Mouse (Mus musculus): ENCODE measurements around the gene Cdc25b. TPM values are rescaled to one million over a fixed set of nuclear protein-coding genes. Genes with fewer than 3 reads are reported as not detected.

Gene Cdc25b
- total and polyA plus RNA-seq, 3 experiments = 12.6 to 34.5 TPM; not detected in 1

DNA sequence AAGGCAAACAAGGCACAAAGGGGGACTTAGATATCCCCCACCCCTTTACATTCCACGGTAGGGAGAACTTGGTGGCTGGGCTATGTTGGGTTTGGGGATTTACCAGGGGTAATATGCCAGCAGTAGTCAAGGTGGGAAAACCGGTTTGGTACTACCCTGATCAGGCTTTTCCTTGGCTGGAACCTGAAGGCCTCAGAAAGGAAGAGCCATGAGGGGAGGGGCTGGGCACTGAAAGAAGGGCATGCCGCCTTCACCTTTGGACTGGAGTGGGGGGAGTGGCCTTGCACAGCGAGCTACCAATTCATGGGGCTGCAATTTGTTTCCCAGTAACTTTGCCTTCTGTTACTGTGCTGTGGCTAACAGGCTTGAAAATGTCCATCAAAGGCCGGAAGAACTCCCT, 10.3 kb upstream of the Cdc25b start:
- Histone ChIP-seq H3K27me3 (ENCODE audit: control insufficient read depth in 1 of 2, insufficient read depth in 2 of 2, low read length in 2 of 2) (no peaks in the 10 kb centered on the region), H3K27ac (ENCODE audit: control insufficient read depth, low read depth, low read length) (no peak overlapping the region), H3K4me3 (ENCODE audit: control insufficient read depth in 1 of 2, insufficient read depth in 1 of 2, low read depth in 2 of 2, low read length in 2 of 2) (no peak overlapping the region), H3K79me2 (ENCODE audit: control insufficient read depth, insufficient read depth, low read length, poor library complexity) (peaks cover 16% of the 10 kb centered on the region), H3K9ac (ENCODE audit: control insufficient read depth, low read depth, low read length, poor library complexity, severe bottlenecking) (no peak overlapping the region), H3K9me3 (replicated peaks; ENCODE audit: insufficient read depth, low read length) (no peaks in the 10 kb centered on the region), H3K4me1 (ENCODE audit: control insufficient read depth in 1 of 2, insufficient read depth in 2 of 2, low read length in 2 of 2) (peaks cover 3 to 44% of the 10 kb centered on the region in 2 experiments; a peak in 3 of 4 replicates), H3K36me3 (ENCODE audit: control insufficient read depth in 1 of 2, insufficient read depth in 2 of 2, low read length in 2 of 2) (peaks cover 0 to 12% of the 10 kb centered on the region in 2 experiments; a peak in 2 of 4 replicates)
- TF ChIP-seq SIN3A (IDR thresholded peaks at IDR 0.05; ENCODE audit: low read length) (no peak), MYC (IDR thresholded peaks at IDR 0.05; ENCODE audit: low read depth, low read length) (no peak), RAD21 (IDR thresholded peaks at IDR 0.05; ENCODE audit: low read depth, low read length) (no peak), NELFE (IDR thresholded peaks at IDR 0.05; ENCODE audit: low read depth, low read length) (no peak), NRF1 (IDR thresholded peaks at IDR 0.05; ENCODE audit: insufficient read depth, low read depth, low read length, poor library complexity, severe bottlenecking) (no peak), E2F4 (IDR thresholded peaks at IDR 0.05; ENCODE audit: borderline replicate concordance, low read depth, low read length) (no peak), JUND (IDR thresholded peaks at IDR 0.05; ENCODE audit: low read depth, low read length) (no peak), USF1 (IDR thresholded peaks at IDR 0.05; ENCODE audit: low read depth, low read length) (no peak), ZC3H11A (IDR thresholded peaks at IDR 0.05; ENCODE audit: low read depth, low read length) (no peak), KAT2A (conservative IDR thresholded peaks at IDR 0.05; ENCODE audit: low read depth, low read length) (no peak), MXI1 (IDR thresholded peaks at IDR 0.05; ENCODE audit: low read depth, low read length) (no peak), TAL1 (IDR thresholded peaks at IDR 0.05; ENCODE audit: low read length) (no peak), MYB (IDR thresholded peaks at IDR 0.05; ENCODE audit: low read depth, low read length) (no peak), EP300 (IDR thresholded peaks at IDR 0.05; ENCODE audit: low read depth in 1 of 2, low read length in 2 of 2) (no peak), RCOR1 (IDR thresholded peaks at IDR 0.05; ENCODE audit: low read depth, low read length) (no peak), POLR2A (IDR thresholded peaks at IDR 0.05; ENCODE audit: control insufficient read depth in 1 of 2, insufficient read depth in 1 of 2, low read depth in 1 of 2, low read length in 2 of 2, poor library complexity in 1 of 2) (no peak), GATA1 (IDR thresholded peaks at IDR 0.05; ENCODE audit: low read depth, low read length) (no peak), CTCF (IDR thresholded peaks at IDR 0.05 in 2 of 3, conservative IDR thresholded peaks at IDR 0.05 in 1 of 3; ENCODE audit: control insufficient read depth in 1 of 3, insufficient read depth in 1 of 3, low read depth in 2 of 3, low read length in 3 of 3, poor library complexity in 1 of 3, severe bottlenecking in 1 of 3) (no peak), ETS1 (IDR thresholded peaks at IDR 0.05; ENCODE audit: low read depth, low read length) (no peak), POLR2AphosphoS5 (IDR thresholded peaks at IDR 0.05; ENCODE audit: borderline replicate concordance, low read depth, low read length) (no peak)
- DNase-seq (ENCODE audit: low read depth, low spot score) = no peak

DNA sequence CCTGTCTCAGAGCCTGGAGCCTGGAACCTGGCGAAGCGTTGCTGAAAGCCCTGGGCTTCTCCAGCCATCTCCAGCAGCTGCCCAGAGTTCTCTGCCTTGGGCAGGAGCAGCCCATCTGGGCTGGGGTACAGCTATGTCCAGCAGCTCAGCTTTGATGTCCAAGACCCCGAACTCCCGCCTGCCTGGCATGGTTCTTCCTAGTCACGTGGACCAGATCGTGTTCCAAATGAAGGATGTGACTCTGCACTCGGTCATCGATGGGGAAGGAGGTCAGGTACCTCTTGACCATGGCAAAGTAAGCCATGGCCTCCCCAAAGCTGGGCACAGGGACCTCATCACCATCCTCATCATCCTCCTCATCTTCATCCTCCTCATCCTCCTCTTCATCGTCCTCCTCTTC, 8.8 kb upstream of the Cdc25b start:
- peaks cover 0 to 33% of the 10 kb centered on the region in 2 experiments; a peak in 2 of 4 replicates for H3K4me1 ChIP-seq (ENCODE audit: control insufficient read depth in 1 of 2, insufficient read depth in 2 of 2, low read length in 2 of 2)
- no peaks in the 10 kb centered on the region for H3K27me3 ChIP-seq (ENCODE audit: control insufficient read depth in 1 of 2, insufficient read depth in 2 of 2, low read length in 2 of 2)
- TF ChIP-seq SMC3 (IDR thresholded peaks at IDR 0.05; ENCODE audit: low read depth, low read length) (no peak), NELFE (IDR thresholded peaks at IDR 0.05; ENCODE audit: low read depth, low read length) (no peak), NRF1 (IDR thresholded peaks at IDR 0.05; ENCODE audit: insufficient read depth, low read depth, low read length, poor library complexity, severe bottlenecking) (no peak), ELF1 (IDR thresholded peaks at IDR 0.05; ENCODE audit: low read depth, low read length) (no peak)
- H3K27ac ChIP-seq (ENCODE audit: control insufficient read depth, low read depth, low read length) = no peak overlapping the region
- H3K79me2 ChIP-seq (ENCODE audit: control insufficient read depth, insufficient read depth, low read length, poor library complexity) = peaks cover 16% of the 10 kb centered on the region
- DNase-seq (ENCODE audit: low read depth, low spot score) = no peak
- H3K9me3 ChIP-seq (replicated peaks; ENCODE audit: insufficient read depth, low read length) = no peaks in the 10 kb centered on the region
- peaks cover 0 to 7% of the 10 kb centered on the region in 2 experiments; a peak in 2 of 4 replicates for H3K36me3 ChIP-seq (ENCODE audit: control insufficient read depth in 1 of 2, insufficient read depth in 2 of 2, low read length in 2 of 2)
- H3K4me3 ChIP-seq (ENCODE audit: control insufficient read depth in 1 of 2, insufficient read depth in 1 of 2, low read depth in 2 of 2, low read length in 2 of 2) = no peak overlapping the region
- H3K9ac ChIP-seq (ENCODE audit: control insufficient read depth, low read depth, low read length, poor library complexity, severe bottlenecking) = no peak overlapping the region
